Mouse (Mus musculus): ENCODE data around the gene Fam234a. TPM values are rescaled to one million over a fixed set of nuclear protein-coding genes. Genes with fewer than 3 reads are reported as not detected.

Fam234a gene
- total RNA-seq, 2 experiments from 2014 or later: 15.7 to 18.4 TPM

DNA sequence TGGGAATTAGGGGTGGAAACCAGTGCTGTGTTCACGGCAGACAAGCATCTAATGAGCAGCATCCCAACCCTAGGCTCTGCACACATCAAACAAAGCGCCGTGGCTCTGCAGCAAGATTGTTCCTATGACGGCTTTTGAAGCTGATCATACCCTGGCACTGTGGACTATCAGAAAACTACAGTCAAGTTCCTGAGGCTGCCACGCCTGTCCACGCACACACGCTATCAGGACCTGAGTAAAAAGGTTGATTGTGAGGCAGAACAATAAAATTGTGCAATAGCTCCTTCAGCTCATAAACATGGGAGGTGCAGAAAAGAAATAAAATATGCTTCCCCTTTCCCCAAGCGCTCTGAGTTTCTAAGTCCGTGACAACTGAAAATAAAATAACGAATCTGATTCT is 6.4 kb downstream of the Fam234a start:
- intact Hi-C loops (cut with DNase I): no loop called here
- no peak for DNase-seq (ENCODE audit: low spot score in 2 of 2)

DNA sequence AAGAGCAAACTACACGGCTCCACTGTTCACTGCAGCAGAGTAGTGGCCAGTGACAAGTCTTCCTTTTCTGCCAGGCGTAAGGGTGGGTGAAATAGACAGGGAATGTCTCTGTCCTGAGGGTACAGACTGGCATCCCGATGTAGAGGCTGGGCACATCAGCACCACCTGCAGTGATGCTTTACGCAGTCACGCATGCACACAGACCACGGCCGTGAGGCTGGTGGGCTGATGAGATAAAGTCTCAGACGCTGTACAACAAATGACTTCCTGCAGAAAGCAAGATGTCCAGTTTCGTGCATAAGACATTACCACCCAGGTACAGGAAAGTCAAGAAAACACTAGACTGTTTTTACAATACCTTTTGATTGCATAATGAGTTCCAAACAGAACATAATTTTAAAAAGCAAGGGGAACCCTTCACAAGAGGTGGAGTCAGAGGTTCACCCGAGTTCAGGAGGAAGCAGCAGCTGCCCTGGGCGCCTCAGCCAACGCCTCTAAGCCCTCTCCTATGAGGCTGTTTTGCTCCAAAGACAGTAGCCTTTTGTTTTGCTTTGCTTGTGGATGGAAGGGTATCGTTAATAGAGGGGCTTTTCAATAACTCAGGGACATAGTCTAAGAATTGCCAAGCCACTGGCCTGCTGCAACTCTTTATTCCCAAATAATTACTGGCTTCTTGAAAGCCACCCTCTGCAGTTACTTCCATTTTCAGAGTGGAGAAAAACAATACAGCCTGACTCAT is 8.8 kb downstream of the Fam234a start:
- intact Hi-C loops (cut with DNase I): no loop called here
- no peak for DNase-seq (ENCODE audit: low spot score in 2 of 2)

- intact Hi-C loops (cut with DNase I): no loop called here
- DNase-seq (ENCODE audit: low spot score in 2 of 2): no peak
Observed at GRCm38 (mm10) chr17:26234386-26234785, 9.7 kb downstream of the Fam234a start.

DNA sequence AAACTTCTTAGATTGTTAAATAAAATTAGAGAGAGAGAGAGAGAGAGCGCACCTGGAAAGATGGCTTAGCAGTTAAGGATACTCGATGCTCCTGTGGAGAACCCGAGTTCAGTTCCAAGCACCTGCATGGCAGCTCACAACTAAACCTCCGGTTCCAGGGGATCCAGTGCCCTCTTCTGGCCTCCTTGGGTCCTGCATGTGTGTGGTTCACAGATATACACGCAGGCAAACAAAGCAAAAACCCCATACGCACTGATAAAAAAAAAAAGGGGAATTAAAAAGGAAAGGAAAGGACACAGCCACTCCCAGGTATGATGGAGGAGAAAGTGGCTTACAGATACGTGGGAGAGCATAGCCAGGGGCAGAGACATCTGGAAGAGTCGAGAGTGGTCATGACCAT is 11.2 kb downstream of the Fam234a start:
- DNase-seq (ENCODE audit: low spot score in 2 of 2): no peak
- intact Hi-C loops (cut with DNase I): no loop called here

- DNase-seq (ENCODE audit: low spot score in 2 of 2): no peak
- intact Hi-C loops (cut with DNase I): no loop called here
Observed at GRCm38 (mm10) chr17:26231156-26231555, 12.9 kb downstream of the Fam234a start.

- intact Hi-C loops (cut with DNase I): no loop called here
- no peak for DNase-seq (ENCODE audit: low spot score in 2 of 2)
Observed at GRCm38 (mm10) chr17:26229776-26230175, 14.3 kb downstream of the Fam234a start.

GRCm38 (mm10) chr17:26225150-26225549 is 18.9 kb downstream of the Fam234a start:
- intact Hi-C loops (cut with DNase I): no loop called here
- no peak for DNase-seq (ENCODE audit: low spot score in 2 of 2)

DNA sequence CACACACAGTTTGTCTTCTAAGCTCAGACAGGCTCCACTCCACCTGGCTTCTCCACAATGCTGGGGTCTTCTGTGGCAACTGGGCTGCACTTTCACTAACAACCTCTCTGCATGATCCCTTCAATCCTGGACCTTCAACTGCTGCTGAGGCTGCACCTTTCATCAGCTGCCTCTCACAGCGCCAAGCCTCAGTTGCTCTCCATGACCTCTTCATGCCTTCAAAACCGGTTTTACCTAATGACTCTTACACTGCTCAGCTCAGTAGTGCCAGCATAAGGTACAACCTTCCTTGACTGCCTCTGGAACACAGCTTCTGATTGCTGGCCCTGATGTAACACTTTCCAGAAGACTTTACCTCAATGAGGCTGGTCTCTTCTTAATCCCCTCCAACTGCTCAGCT is 22.5 kb downstream of the Fam234a start:
- DNase-seq (ENCODE audit: low spot score in 2 of 2): no peak
- intact Hi-C loops (cut with DNase I): no loop called here

DNA sequence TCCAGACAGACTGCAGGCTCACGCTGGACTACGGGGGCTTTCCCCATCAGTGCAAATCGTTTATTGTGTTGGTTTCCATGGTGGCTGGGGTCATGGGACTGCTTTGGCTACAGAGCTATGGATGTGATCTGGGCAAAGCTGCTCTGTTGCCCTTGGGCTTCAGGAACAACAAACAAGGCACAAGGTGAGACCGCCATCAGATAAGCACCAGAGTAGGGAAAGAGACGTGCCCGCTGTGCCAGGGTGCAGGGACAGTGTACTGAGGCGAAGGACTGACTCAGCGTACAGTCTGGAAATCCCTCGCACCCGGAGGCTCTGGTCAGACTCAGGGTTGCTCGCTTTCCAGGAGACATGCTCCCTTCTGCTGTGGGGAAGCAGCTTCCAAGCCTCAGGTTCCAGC is 31.4 kb downstream of the Fam234a start:
- intact Hi-C loops (cut with DNase I): no loop called here
- DNase-seq (ENCODE audit: low spot score in 2 of 2): no peak

DNA sequence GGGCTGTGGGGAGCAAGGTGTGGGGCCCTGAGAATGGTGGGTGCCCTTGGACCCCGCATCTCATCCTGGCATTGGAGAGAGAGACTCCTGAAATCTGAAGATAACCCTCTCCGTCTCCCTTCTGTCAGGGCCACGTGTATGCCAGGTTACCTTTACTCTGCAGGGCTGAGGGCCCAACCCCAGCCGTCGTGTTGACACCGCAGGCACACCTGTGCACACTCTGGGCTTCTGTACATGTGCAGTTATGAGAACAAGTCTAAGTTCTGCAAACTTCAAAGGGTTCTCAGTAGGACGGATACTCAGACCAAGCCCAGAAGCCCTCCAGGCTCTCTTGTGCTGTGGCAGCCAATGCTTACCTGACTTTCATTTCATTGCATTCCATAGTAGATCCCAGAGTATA is 31.8 kb downstream of the Fam234a start:
- intact Hi-C loops (cut with DNase I): no loop called here

DNA sequence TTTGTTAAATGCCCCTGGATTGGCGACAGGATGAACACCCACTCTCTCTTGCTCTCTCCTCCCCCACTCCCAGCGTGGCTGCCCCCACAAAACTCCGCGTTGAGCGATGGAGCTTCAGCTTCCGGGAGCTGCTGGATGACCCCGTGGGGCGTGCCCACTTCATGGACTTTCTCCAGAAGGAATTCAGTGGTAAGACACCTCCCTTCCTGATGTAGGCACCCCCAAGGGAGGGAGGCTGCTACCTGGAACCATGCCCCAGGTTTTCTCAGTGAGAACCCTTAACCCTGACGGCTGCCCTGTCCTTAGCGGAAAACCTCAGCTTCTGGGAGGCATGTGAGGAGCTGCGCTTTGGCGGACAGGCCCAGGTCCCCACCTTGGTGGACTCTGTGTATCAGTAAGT is 36.4 kb downstream of the Fam234a start, which contains the start of gene Arhgdig:
Gene Arhgdig (minus strand): TSS at position 101 of the 400 bp plus-strand sequence.
- intact Hi-C loops (cut with DNase I): no loop called here
- DNase-seq (ENCODE audit: low spot score in 2 of 2): no peak

More for the DNA sequence above, 31.8 kb downstream of the Fam234a start:
- no peak for DNase-seq (ENCODE audit: low spot score in 2 of 2)

DNA sequence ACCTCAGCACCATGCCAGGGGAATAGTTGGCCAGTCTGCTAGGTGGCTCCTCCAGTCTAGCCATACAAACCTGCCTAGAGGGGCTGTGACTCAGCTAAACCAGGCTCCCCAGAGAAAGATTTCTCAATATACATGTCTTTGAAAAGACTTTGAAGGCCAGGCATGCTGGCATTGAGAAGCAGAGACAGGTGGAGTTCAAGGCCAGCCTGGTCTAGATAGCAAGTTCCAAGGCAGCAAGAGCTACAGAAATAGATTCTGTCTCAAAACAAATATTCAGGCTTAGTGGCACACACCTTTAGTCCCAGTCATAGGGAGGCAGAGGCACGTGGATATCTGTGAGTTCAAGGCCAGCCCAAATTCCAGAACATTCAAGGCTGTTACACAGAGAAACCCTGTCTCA is 37.6 kb downstream of the Fam234a start:
- no peak for DNase-seq (ENCODE audit: low spot score in 2 of 2)
- intact Hi-C loops (cut with DNase I): no loop called here

DNA sequence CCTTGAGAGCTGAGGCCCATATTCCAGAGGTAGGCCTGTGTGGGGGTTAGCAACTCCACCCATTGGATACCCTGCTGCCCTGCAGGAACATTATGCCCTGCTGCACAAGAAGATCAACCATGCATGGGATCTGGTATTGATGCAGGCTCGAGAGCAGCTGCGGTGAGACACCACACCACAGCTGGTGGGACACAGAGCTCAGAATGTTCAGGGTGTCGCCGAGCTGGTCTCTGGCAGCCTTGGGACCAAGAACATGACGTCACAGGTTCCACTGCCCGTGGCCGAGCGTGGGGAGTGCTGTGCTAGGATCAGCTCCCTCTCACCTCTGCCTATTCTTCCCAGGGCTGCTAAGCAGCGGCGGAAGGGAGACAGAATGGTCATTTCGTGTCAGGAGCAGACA is 39.3 kb downstream of the Fam234a start:
- intact Hi-C loops (cut with DNase I): no loop called here

DNA sequence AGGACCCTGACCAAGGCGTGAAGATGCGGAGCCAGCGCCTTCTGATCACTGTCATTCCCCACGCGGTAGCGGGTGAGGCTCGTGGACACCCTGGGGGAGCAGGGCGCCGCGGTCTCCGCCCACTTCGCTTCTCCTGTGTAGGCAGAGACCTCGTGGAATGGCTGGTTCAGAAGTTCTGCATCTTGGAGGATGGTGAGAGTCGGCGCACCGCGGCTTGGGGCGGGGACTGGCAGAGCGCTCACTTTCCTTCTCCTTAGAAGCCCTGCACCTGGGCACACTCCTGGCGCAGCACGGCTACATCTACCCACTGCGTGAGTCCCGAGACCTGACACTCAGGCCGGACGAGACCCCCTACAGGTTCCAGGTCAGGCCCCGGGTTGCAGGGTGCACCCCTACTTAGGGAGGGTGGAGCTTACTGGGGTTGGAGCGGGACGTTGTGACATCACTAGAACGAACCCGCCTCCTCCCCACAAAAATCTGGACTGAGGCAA is 40.7 kb downstream of the Fam234a start:
- intact Hi-C loops (cut with DNase I): no loop called here

More for the DNA sequence above, 39.3 kb downstream of the Fam234a start:
- no peak for DNase-seq (ENCODE audit: low spot score in 2 of 2)

DNA sequence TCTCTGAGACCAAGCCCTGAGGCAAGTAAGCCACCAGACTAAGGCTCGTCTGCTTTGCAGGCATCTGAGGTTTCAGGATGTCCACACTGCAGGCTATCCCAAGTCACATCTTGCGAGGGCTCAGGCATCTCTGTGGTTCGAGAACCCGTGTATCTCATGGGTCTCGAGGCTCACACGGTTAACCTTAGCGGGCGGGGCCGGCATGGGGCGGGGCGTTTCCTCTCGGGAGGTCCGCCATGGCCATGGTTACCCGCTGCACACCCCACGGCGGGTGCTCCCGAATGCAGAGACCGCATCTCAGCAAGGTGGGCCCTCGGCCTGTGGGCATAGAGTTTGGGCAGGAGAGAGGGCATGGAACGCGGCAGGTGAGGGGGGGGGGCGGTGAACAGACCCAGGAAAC is 41.3 kb downstream of the Fam234a start, which contains the start of gene Rgs11:
Gene Rgs11 (plus strand): TSS at position 215 of the 400 bp plus-strand sequence.
- intact Hi-C loops (cut with DNase I): no loop called here

More for the DNA sequence above, 40.7 kb downstream of the Fam234a start:
- DNase-seq (ENCODE audit: low spot score in 2 of 2): peak; percentile 63 to 81

DNA sequence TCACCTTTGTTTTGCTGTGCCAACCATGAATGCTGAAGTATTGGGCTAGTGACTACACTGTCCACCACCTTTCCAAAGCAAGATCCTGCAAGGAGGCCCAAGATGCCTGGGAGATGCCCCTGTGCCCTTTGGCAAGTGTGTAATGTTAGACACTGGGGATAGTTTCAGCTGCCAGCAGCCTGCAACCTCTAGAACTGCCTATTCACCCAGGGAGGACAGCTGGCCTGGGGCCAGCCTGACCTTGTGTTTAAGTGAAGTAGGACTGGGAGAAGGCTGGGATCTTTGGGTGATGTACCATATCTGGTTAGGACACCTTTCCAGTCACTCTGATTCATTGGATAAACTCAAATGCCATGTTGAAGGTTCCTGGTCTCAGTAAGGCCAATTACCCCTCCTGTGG is 42.0 kb downstream of the Fam234a start:
- intact Hi-C loops (cut with DNase I): no loop called here
- no peak for DNase-seq (ENCODE audit: low spot score in 2 of 2)

More for the DNA sequence above, 41.3 kb downstream of the Fam234a start, which contains the start of gene Rgs11:
- DNase-seq (ENCODE audit: low spot score in 2 of 2): peak; percentile 52 to 57

GRCm38 (mm10) chr17:26200831-26201705 is 43.0 kb downstream of the Fam234a start:
- intact Hi-C loops (cut with DNase I): no loop called here
- peak; percentile 27 to 61 for DNase-seq (ENCODE audit: low spot score in 2 of 2)

- intact Hi-C loops (cut with DNase I): no loop called here
- DNase-seq (ENCODE audit: low spot score in 2 of 2): no peak
Observed at GRCm38 (mm10) chr17:26198892-26199291, 45.1 kb downstream of the Fam234a start, which contains the start of gene Pdia2. Gene Pdia2 (minus strand): TSS chr17:26199087.

GRCm38 (mm10) chr17:26192481-26193190 is 51.4 kb downstream of the Fam234a start:
- DNase-seq (ENCODE audit: low spot score in 2 of 2): no peak
- intact Hi-C loops (cut with DNase I): no loop called here
